Mouse (Mus musculus): ENCODE results near the gene Trappc5.

- TF ChIP-seq POLR2A (IDR thresholded peaks at IDR 0.05; ENCODE audit: control insufficient read depth in 1 of 2, insufficient read depth in 1 of 2, low read depth in 1 of 2, low read length in 2 of 2, poor library complexity in 1 of 2) (no peak), EP300 (IDR thresholded peaks at IDR 0.05; ENCODE audit: low read depth in 1 of 2, low read length in 2 of 2) (no peak), POLR2AphosphoS2 (IDR thresholded peaks at IDR 0.05; ENCODE audit: low read length) (no peak), SMC3 (IDR thresholded peaks at IDR 0.05; ENCODE audit: low read depth, low read length) (peak; percentile 22; the same call in 1 of the 2 replicates), MAFK (IDR thresholded peaks at IDR 0.05; ENCODE audit: borderline replicate concordance, low read depth, low read length) (no peak)
Measured at GRCm38 (mm10) chr8:3628014-3628413, 48.1 kb upstream of the Trappc5 start.

Data from MEL (cell line).